Mouse (Mus musculus) embryonic facial prominence, embryonic 12.5 days (tissue): Measurements from ENCODE around the gene Rps6kb1. TPM values are rescaled to one million over a fixed set of nuclear protein-coding genes. Genes with fewer than 3 reads are reported as not detected.
A peak's percentile ranks its signal among the peaks of the same experiment; 100 is the strongest.

ENCODE experiments used
- ATAC-seq: fragments of 200-750 bp; cut with Nextera tagmentation; 2 replicates; pipeline ENCODE4 v1.8.0; 2017; ENCODE audit not compliant: insufficient number of reproducible peaks, insufficient read depth, low FRiP score, low TSS enrichment
- H3K27ac ChIP-seq: fragments of 300-500 bp; sonication (generic); 2 replicates; pipeline ENCODE4 v1.5.1; 2016; ENCODE audit warnings: mild to moderate bottlenecking
- H3K27me3 ChIP-seq: fragments of 300-500 bp; sonication (generic); 2 replicates; pipeline ENCODE4 v1.6.1; 2016; ENCODE audit warnings: mild to moderate bottlenecking, moderate library complexity
- H3K36me3 ChIP-seq: fragments of 300-500 bp; sonication (generic); 2 replicates; pipeline ENCODE4 v1.6.1; 2016; ENCODE audit warnings: mild to moderate bottlenecking
- H3K4me1 ChIP-seq: fragments of 300-500 bp; sonication (generic); 2 replicates; pipeline ENCODE4 v1.6.1; 2016
- H3K4me2 ChIP-seq: fragments of 300-500 bp; sonication (generic); replicated peaks from 2 replicates; pipeline ENCODE4 v1.6.1; 2016; ENCODE audit warnings: mild to moderate bottlenecking, moderate library complexity
- H3K4me3 ChIP-seq: fragments of 300-500 bp; sonication (generic); 2 replicates; pipeline ENCODE4 v1.5.1; 2016; ENCODE audit warnings: mild to moderate bottlenecking
- H3K9ac ChIP-seq: fragments of 300-500 bp; sonication (generic); 2 replicates; pipeline ENCODE4 v1.6.1; 2016; ENCODE audit warnings: mild to moderate bottlenecking, moderate library complexity
- H3K9me3 ChIP-seq: fragments of 300-500 bp; sonication (generic); 2 replicates; pipeline ENCODE4 v1.6.1; 2016; ENCODE audit warnings: mild to moderate bottlenecking, moderate library complexity
- WGBS: fragments of 180-500 bp; shearing (Covaris S2); methylation state at CpG from one replicate; pipeline ENCODE4 v1.1.7; 2016; 5-methylcytosine and 5-hydroxymethylcytosine counted together
- polyA plus RNA-seq: library from polyadenylated mRNA; unstranded; fragments of >200 nt; fragmentation: Nextera tagmentation; extraction: Ambion mirVana; gene quantifications from 2 replicates; pipeline ENCODE4 v1.2.1, GENCODE M21; 2016

Rps6kb1 gene
- polyA plus RNA-seq, 1 experiment from 2014 or later: 74.9 TPM

- Histone ChIP-seq H3K27me3 (no peaks in the 10 kb centered on the region), H3K9me3 (no peaks in the 10 kb centered on the region), H3K36me3 (no peaks in the 10 kb centered on the region), H3K9ac (no peak overlapping the region), H3K4me2 (no peak overlapping the region), H3K27ac (no peak overlapping the region), H3K4me3 (no peak overlapping the region), H3K4me1 (peaks cover 32% of the 10 kb centered on the region)
- no peak for ATAC-seq
- WGBS: 77% methylated on average over 10 of the region's 10 CpGs
These were observed 35.2 kb upstream of the Rps6kb1 start for GRCm38 (mm10) chr11:86579731-86580318.

- Histone ChIP-seq H3K4me2 (no peak overlapping the region), H3K9me3 (no peaks in the 10 kb centered on the region), H3K4me3 (no peak overlapping the region), H3K4me1 (peaks cover 32% of the 10 kb centered on the region), H3K9ac (no peak overlapping the region), H3K27ac (0 out of 2 replicates have a peak overlapping the region, but pooled peaks have one; percentile 19), H3K36me3 (no peaks in the 10 kb centered on the region), H3K27me3 (no peaks in the 10 kb centered on the region)
- ATAC-seq: 0 out of 2 replicates have a peak, but pooled peaks have one; percentile 61
- WGBS: 78% methylated on average over 25 of the region's 25 CpGs
These were observed 34.5 kb upstream of the Rps6kb1 start for GRCm38 (mm10) chr11:86578809-86579730.

- Histone ChIP-seq H3K4me2 (no peak overlapping the region), H3K27me3 (no peaks in the 10 kb centered on the region), H3K9me3 (no peaks in the 10 kb centered on the region), H3K4me1 (peaks cover 32% of the 10 kb centered on the region), H3K36me3 (no peaks in the 10 kb centered on the region), H3K9ac (no peak overlapping the region), H3K4me3 (no peak overlapping the region), H3K27ac (no peak overlapping the region; the same call in 1 of the 2 replicates)
- ATAC-seq: no peak
- WGBS: 72% methylated on average over 6 of the region's 6 CpGs
These were observed 33.7 kb upstream of the Rps6kb1 start for GRCm38 (mm10) chr11:86578106-86578808.

- Histone ChIP-seq H3K9ac (no peak overlapping the region), H3K27me3 (no peaks in the 10 kb centered on the region), H3K9me3 (no peaks in the 10 kb centered on the region), H3K4me2 (no peak overlapping the region), H3K27ac (peak overlapping the region; percentile 47; the same call in 1 of the 2 replicates), H3K4me1 (peaks cover 32% of the 10 kb centered on the region), H3K36me3 (no peaks in the 10 kb centered on the region), H3K4me3 (no peak overlapping the region)
- 63% methylated on average over 4 of the region's 4 CpGs for WGBS
- ATAC-seq: no peak
These were observed 32.6 kb upstream of the Rps6kb1 start for GRCm38 (mm10) chr11:86577231-86577630.

- Histone ChIP-seq H3K36me3 (no peaks in the 10 kb centered on the region), H3K4me2 (no peak overlapping the region), H3K9me3 (no peaks in the 10 kb centered on the region), H3K4me3 (no peak overlapping the region), H3K27ac (no peak overlapping the region), H3K9ac (no peak overlapping the region), H3K27me3 (no peaks in the 10 kb centered on the region), H3K4me1 (peaks cover 35% of the 10 kb centered on the region)
- no peak for ATAC-seq
- WGBS: 84% methylated on average over 7 of the region's 7 CpGs
These were observed 31.2 kb upstream of the Rps6kb1 start for GRCm38 (mm10) chr11:86575632-86576378.

- no peaks in the 10 kb centered on the region for H3K27me3 ChIP-seq
- 45% methylated on average over 2 of the region's 2 CpGs for WGBS
- H3K4me1 ChIP-seq: peaks cover 39% of the 10 kb centered on the region
- H3K4me3 ChIP-seq: no peak overlapping the region
- no peak overlapping the region for H3K27ac ChIP-seq
- no peak overlapping the region for H3K4me2 ChIP-seq
- H3K9me3 ChIP-seq: no peaks in the 10 kb centered on the region
- no peak for ATAC-seq
- H3K36me3 ChIP-seq: no peaks in the 10 kb centered on the region
- H3K9ac ChIP-seq: no peak overlapping the region
These were observed 29.8 kb upstream of the Rps6kb1 start for GRCm38 (mm10) chr11:86574408-86574807.

GRCm38 (mm10) chr11:86573646-86574231 is 29.1 kb upstream of the Rps6kb1 start:
- H3K9ac ChIP-seq: no peak overlapping the region
- H3K27me3 ChIP-seq: no peaks in the 10 kb centered on the region
- no peak overlapping the region for H3K27ac ChIP-seq
- ATAC-seq: no peak
- no peak overlapping the region for H3K4me2 ChIP-seq
- no peak overlapping the region for H3K4me3 ChIP-seq
- 88% methylated on average over 6 of the region's 6 CpGs for WGBS
- H3K36me3 ChIP-seq: no peaks in the 10 kb centered on the region
- H3K9me3 ChIP-seq: no peaks in the 10 kb centered on the region
- peaks cover 33% of the 10 kb centered on the region for H3K4me1 ChIP-seq

GRCm38 (mm10) chr11:86572623-86573022 is 28.0 kb upstream of the Rps6kb1 start:
- no peak for ATAC-seq
- H3K4me3 ChIP-seq: no peak overlapping the region
- WGBS: 54% methylated on average over 2 of the region's 2 CpGs

GRCm38 (mm10) chr11:86571871-86572270 is 27.3 kb upstream of the Rps6kb1 start:
- ATAC-seq: no peak
- H3K27me3 ChIP-seq: no peaks in the 10 kb centered on the region
- no peaks in the 10 kb centered on the region for H3K9me3 ChIP-seq
- peaks cover 22% of the 10 kb centered on the region for H3K4me1 ChIP-seq
- no peaks in the 10 kb centered on the region for H3K36me3 ChIP-seq
- no peak overlapping the region for H3K4me3 ChIP-seq
- peak overlapping the region; percentile 90 for H3K27ac ChIP-seq
- 19% methylated on average over 4 of the region's 4 CpGs for WGBS
- H3K4me2 ChIP-seq: peak overlapping the region; percentile 27; the same call in 1 of the 2 replicates
- H3K9ac ChIP-seq: no peak overlapping the region

More at GRCm38 (mm10) chr11:86572623-86573022, 28.0 kb upstream of the Rps6kb1 start:
- no peak overlapping the region for H3K27ac ChIP-seq
- H3K9me3 ChIP-seq: no peaks in the 10 kb centered on the region
- H3K27me3 ChIP-seq: no peaks in the 10 kb centered on the region
- no peaks in the 10 kb centered on the region for H3K36me3 ChIP-seq
- no peak overlapping the region for H3K4me2 ChIP-seq
- H3K9ac ChIP-seq: no peak overlapping the region
- H3K4me1 ChIP-seq: peaks cover 28% of the 10 kb centered on the region

- H3K9ac ChIP-seq: no peak overlapping the region
- H3K4me2 ChIP-seq: peak overlapping the region; percentile 27
- 28% methylated on average over 15 of the region's 15 CpGs for WGBS
- no peaks in the 10 kb centered on the region for H3K36me3 ChIP-seq
- no peaks in the 10 kb centered on the region for H3K27me3 ChIP-seq
- H3K9me3 ChIP-seq: no peaks in the 10 kb centered on the region
- H3K27ac ChIP-seq: peak overlapping the region; percentile 90
- no peak for ATAC-seq
- no peak overlapping the region for H3K4me3 ChIP-seq
- peaks cover 22% of the 10 kb centered on the region for H3K4me1 ChIP-seq
These were observed 26.6 kb upstream of the Rps6kb1 start for GRCm38 (mm10) chr11:86571047-86571855.
